Comparison of ENCODE assay signal across 13 mouse cellular contexts in genomic region chr8:108693841-108694240, GRCm38 (mm10).
DNase-seq lines count a peak whose midpoint lies in the region; ATAC-seq and TF ChIP-seq lines count a peak whose summit lies in the region.
"Had no signal": no experiment of that assay in that cellular context is flagged by ENCODE, and none has a peak within 500 bp of the region (broad histone marks: within the 10 kb centered on the region; RNA-seq: fewer than 3 reads in every experiment).

No protein-coding gene starts in this region.

- TF ChIP-seq POLR2A in bone marrow macrophage, adult 2 months (IDR thresholded peaks at IDR 0.05; ENCODE audit: borderline replicate concordance, low read depth, low read length), result no peak
- TF ChIP-seq POLR2A in kidney, adult 2 months (IDR thresholded peaks at IDR 0.05; ENCODE audit: low read depth, low read length), result no peak

- no peaks in the 10 kb centered on the region; the same call in 1 of the 2 replicates for H3K27me3 ChIP-seq in kidney, adult 2 months (replicated peaks; ENCODE audit: control insufficient read depth, insufficient read depth, low read length)

- 90% methylated on average over 5 of the region's 5 CpGs for WGBS in kidney, adult 2 months

- no peak overlapping the region for H3K4me3 ChIP-seq in gastrocnemius, adult 2 months
- H3K4me3 ChIP-seq in bone marrow macrophage, adult 2 months (ENCODE audit: insufficient read depth, low read length), result no peak overlapping the region
- H3K4me3 ChIP-seq in kidney, adult 2 months (ENCODE audit: insufficient read depth, low read depth, low read length), result no peak overlapping the region
- H3K4me3 ChIP-seq: embryonic facial prominence, embryonic 12.5 days; forebrain, embryonic 10.5 days had no signal

- H3K4me1 ChIP-seq in bone marrow macrophage, adult 2 months (ENCODE audit: control insufficient read depth, insufficient read depth, low read length), result peaks cover 37% of the 10 kb centered on the region
- peaks cover 6% of the 10 kb centered on the region for H3K4me1 ChIP-seq in kidney, adult 2 months (ENCODE audit: control insufficient read depth, insufficient read depth, low read length)

- intact Hi-C loops in gastrocnemius, adult 2 months (cut with DNase I), result loop anchor here (10.0 kb wide), 1 partner anchor 119 kb away; no protein-coding TSS in a partner anchor

- peak; percentile 54 for ATAC-seq in megakaryocyte, adult 5-6 weeks (ENCODE audit: poor library complexity, severe bottlenecking)
- ATAC-seq: intestine, postnatal 0 days had no signal

- DNase-seq in gastrocnemius, adult 2 months, result peak; percentile 64
- no peak for DNase-seq in gastrocnemius, postnatal 4 days (ENCODE audit: low spot score in 2 of 2)
- peak; percentile 45 for DNase-seq in layer of hippocampus, adult 9-11 months
- no peak for DNase-seq in layer of hippocampus, adult 8-10 months (ENCODE audit: low spot score in 2 of 2)
- no peak for DNase-seq in kidney, adult 2 months
- DNase-seq in right cerebral cortex, postnatal 10 days (ENCODE audit: low spot score in 2 of 2), result no peak
- DNase-seq: cerebellum, postnatal 14 days had no signal

- no peaks in the 10 kb centered on the region for H3K36me3 ChIP-seq in kidney, adult 2 months (ENCODE audit: control insufficient read depth, insufficient read depth, low read length)
- H3K36me3 ChIP-seq: embryonic facial prominence, embryonic 12.5 days; forebrain, embryonic 10.5 days; G1E had no signal

- no peak for TF ChIP-seq CTCF in gastrocnemius, adult 2 months (IDR thresholded peaks at IDR 0.05)
- TF ChIP-seq CTCF in bone marrow macrophage, adult 2 months (IDR thresholded peaks at IDR 0.05; ENCODE audit: low read depth, low read length), result no peak
- no peak for TF ChIP-seq CTCF in kidney, adult 2 months (conservative IDR thresholded peaks at IDR 0.05; ENCODE audit: insufficient read depth, insufficient read length, low read depth, low read length)

- H3K27ac ChIP-seq in gastrocnemius, adult 2 months, result peak overlapping the region; percentile 81
- peak overlapping the region; percentile 21; the same call in 1 of the 2 replicates for H3K27ac ChIP-seq in bone marrow macrophage, adult 2 months (ENCODE audit: insufficient read depth, low read depth, low read length)
- H3K27ac ChIP-seq in kidney, adult 2 months (ENCODE audit: insufficient read depth, low read depth, low read length), result no peak overlapping the region
- H3K27ac ChIP-seq: embryonic facial prominence, embryonic 12.5 days; forebrain, embryonic 10.5 days had no signal

Comparison
In these comparisons a context has a peak if more than half of its experiments do, and no peak if none do; other contexts are left out.
1. DNase-seq: peak in gastrocnemius, adult 2 months (single experiment) and layer of hippocampus, adult 9-11 months (single experiment); none in gastrocnemius, postnatal 4 days (0 of 2), layer of hippocampus, adult 8-10 months (0 of 2), kidney, adult 2 months (single experiment) and right cerebral cortex, postnatal 10 days (0 of 2).